Mouse (Mus musculus): ENCODE results near the gene Rab3c.

Gene Rab3c

GRCm38 (mm10) chr13:110094998-110095397, 185.8 kb downstream of the Rab3c start:
- no peak for DNase-seq (ENCODE audit: low read depth, low spot score)

GRCm38 (mm10) chr13:110093720-110094685, 186.8 kb downstream of the Rab3c start:
- DNase-seq (ENCODE audit: low read depth, low spot score), result no peak

- no peak for DNase-seq (ENCODE audit: low read depth, low spot score)
Measured at GRCm38 (mm10) chr13:110083961-110084360, 196.8 kb downstream of the Rab3c start.

GRCm38 (mm10) chr13:110081174-110081573, 199.6 kb downstream of the Rab3c start:
- DNase-seq (ENCODE audit: low read depth, low spot score), result no peak

- DNase-seq (ENCODE audit: low read depth, low spot score), result no peak
Measured at GRCm38 (mm10) chr13:110075587-110075986, 205.2 kb downstream of the Rab3c start.

- DNase-seq (ENCODE audit: low read depth, low spot score), result no peak
Measured at GRCm38 (mm10) chr13:110074180-110074579, 206.6 kb downstream of the Rab3c start.

- DNase-seq (ENCODE audit: low read depth, low spot score), result no peak
Measured at GRCm38 (mm10) chr13:110067149-110067548, 213.6 kb downstream of the Rab3c start.

- no peak for DNase-seq (ENCODE audit: low read depth, low spot score)
Measured at GRCm38 (mm10) chr13:110066674-110067073, 214.1 kb downstream of the Rab3c start.

GRCm38 (mm10) chr13:110062835-110063411, 217.9 kb downstream of the Rab3c start:
- DNase-seq (ENCODE audit: low read depth, low spot score), result peak; percentile 81

GRCm38 (mm10) chr13:110062288-110062687, 218.5 kb downstream of the Rab3c start:
- no peak for DNase-seq (ENCODE audit: low read depth, low spot score)

GRCm38 (mm10) chr13:110054538-110054937, 226.3 kb downstream of the Rab3c start:
- peak; percentile 38 for DNase-seq (ENCODE audit: low read depth, low spot score)

GRCm38 (mm10) chr13:110048767-110049434, 231.9 kb downstream of the Rab3c start:
- no peak for DNase-seq (ENCODE audit: low read depth, low spot score)

GRCm38 (mm10) chr13:110044418-110044817, 236.4 kb downstream of the Rab3c start:
- DNase-seq (ENCODE audit: low read depth, low spot score), result peak; percentile 71

GRCm38 (mm10) chr13:110039779-110040498, 240.9 kb downstream of the Rab3c start:
- peak; percentile 66 for DNase-seq (ENCODE audit: low read depth, low spot score)

- peak; percentile 23 for DNase-seq (ENCODE audit: low read depth, low spot score)
Measured at GRCm38 (mm10) chr13:110039170-110039569, 241.6 kb downstream of the Rab3c start.

GRCm38 (mm10) chr13:110038521-110038920, 242.3 kb downstream of the Rab3c start:
- no peak for DNase-seq (ENCODE audit: low read depth, low spot score)

GRCm38 (mm10) chr13:110034885-110035284, 245.9 kb downstream of the Rab3c start:
- no peak for DNase-seq (ENCODE audit: low read depth, low spot score)

GRCm38 (mm10) chr13:110034041-110034440, 246.8 kb downstream of the Rab3c start:
- no peak for DNase-seq (ENCODE audit: low read depth, low spot score)

GRCm38 (mm10) chr13:110031886-110032285, 248.9 kb downstream of the Rab3c start:
- no peak for DNase-seq (ENCODE audit: low read depth, low spot score)

- peak; percentile 63 for DNase-seq (ENCODE audit: low read depth, low spot score)
Measured at GRCm38 (mm10) chr13:110031061-110031460, 249.7 kb downstream of the Rab3c start.

GRCm38 (mm10) chr13:110024381-110025161, 256.2 kb downstream of the Rab3c start:
- no peak for DNase-seq (ENCODE audit: low read depth, low spot score)

All from ZHBTc4 (cell line).